10 mouse cellular contexts compared by ENCODE assay signal in the genomic region with DNA sequence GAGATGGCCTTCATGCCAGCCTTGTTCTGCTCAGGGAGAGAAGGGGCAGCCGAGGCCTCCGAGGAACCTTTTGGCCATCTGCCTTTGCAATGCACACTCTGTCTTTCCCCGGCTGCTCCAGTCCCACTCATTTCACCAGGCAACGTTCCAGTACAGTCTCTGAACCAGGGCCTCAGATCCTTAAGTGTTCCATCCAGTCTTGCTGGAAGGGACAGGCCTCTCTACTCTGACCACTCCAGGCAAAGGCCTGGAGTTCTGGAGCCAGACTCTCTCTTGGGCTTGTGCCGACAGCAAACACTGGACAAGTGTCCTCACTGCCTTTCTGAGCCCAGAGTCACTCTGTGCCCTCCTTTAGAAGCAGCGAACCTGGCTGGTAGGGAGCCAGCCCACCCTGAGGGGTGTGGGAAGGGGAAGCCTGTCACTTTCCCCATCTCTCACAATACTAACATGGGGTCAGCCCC. TPM values are rescaled to one million over a fixed set of nuclear protein-coding genes. Genes with fewer than 3 reads are reported as not detected.
DNase-seq lines count a peak whose midpoint lies in the region; ATAC-seq and TF ChIP-seq lines count a peak whose summit lies in the region.
"Had no signal": no experiment of that assay in that cellular context is flagged by ENCODE, and none has a peak within 500 bp of the region (broad histone marks: within the 10 kb centered on the region; RNA-seq: fewer than 3 reads in every experiment).

No protein-coding gene starts in this region.

- no peak overlapping the region for H3K4me3 ChIP-seq in intestine, postnatal 0 days (ENCODE audit: low read depth, low read length)
- no peak overlapping the region for H3K4me3 ChIP-seq in midbrain, embryonic 11.5 days (ENCODE audit: low read depth, low read length)

- TF ChIP-seq CTCF in intestine, postnatal 0 days (IDR thresholded peaks at IDR 0.05; ENCODE audit: low read depth): no peak

- H3K9ac ChIP-seq in intestine, postnatal 0 days (ENCODE audit: low read depth, low read length): no peak overlapping the region
- no peak overlapping the region for H3K9ac ChIP-seq in midbrain, embryonic 11.5 days (ENCODE audit: low read length)

- no peak for ATAC-seq in intestine, postnatal 0 days
- no peak for ATAC-seq in midbrain, embryonic 11.5 days (ENCODE audit: low FRiP score)

- H3K36me3 ChIP-seq in intestine, postnatal 0 days (ENCODE audit: control insufficient read depth, insufficient read depth): peaks cover 77% of the 10 kb centered on the region
- peaks cover 34% of the 10 kb centered on the region for H3K36me3 ChIP-seq in midbrain, embryonic 11.5 days (ENCODE audit: control insufficient read depth, insufficient read depth, low read length)

- 0 out of 2 replicates have a peak overlapping the region, but pooled peaks have one; percentile 31 for H3K27ac ChIP-seq in intestine, postnatal 0 days (ENCODE audit: low read depth, low read length)
- H3K27ac ChIP-seq in midbrain, embryonic 11.5 days (ENCODE audit: low read depth, low read length): peak overlapping the region; percentile 4; the same call in 1 of the 2 replicates

- H3K27me3 ChIP-seq in intestine, postnatal 0 days (replicated peaks; ENCODE audit: control insufficient read depth, insufficient read depth, low read length): no peaks in the 10 kb centered on the region
- no peaks in the 10 kb centered on the region for H3K27me3 ChIP-seq in midbrain, embryonic 11.5 days (ENCODE audit: control insufficient read depth, insufficient read depth, low read length)

- 82% methylated on average over 6 of the region's 6 CpGs for WGBS in intestine, postnatal 0 days
- WGBS in midbrain, embryonic 11.5 days: 73% methylated on average over 6 of the region's 6 CpGs

- peak; percentile 44 for DNase-seq in gastrocnemius, postnatal 25 days
- DNase-seq in gastrocnemius, postnatal 10 days: no peak
- DNase-seq in brain, adult 2 months (ENCODE audit: low read depth, low spot score): peak; percentile 68
- no peak for DNase-seq in midbrain, embryonic 11.5 days (ENCODE audit: low spot score, missing footprints)
- no peak for DNase-seq in urinary bladder, postnatal 10 days (ENCODE audit: low spot score)
- no peak for DNase-seq in spleen, postnatal 14 days (ENCODE audit: low spot score in 2 of 2)
- DNase-seq in kidney, adult 8-10 months: no peak

- no peaks in the 10 kb centered on the region for H3K4me1 ChIP-seq in intestine, postnatal 0 days (replicated peaks; ENCODE audit: control insufficient read depth, insufficient read depth, low read length)
- peaks cover 29% of the 10 kb centered on the region for H3K4me1 ChIP-seq in midbrain, embryonic 11.5 days (ENCODE audit: control insufficient read depth, insufficient read depth, low read length)

- no peaks in the 10 kb centered on the region for H3K9me3 ChIP-seq in intestine, postnatal 0 days (ENCODE audit: control insufficient read depth)
- H3K9me3 ChIP-seq in midbrain, embryonic 11.5 days (ENCODE audit: control insufficient read depth, low read length): no peaks in the 10 kb centered on the region

- H3K4me2 ChIP-seq in intestine, postnatal 0 days (replicated peaks; ENCODE audit: low read depth): no peak overlapping the region
- H3K4me2 ChIP-seq in midbrain, embryonic 11.5 days: no peak overlapping the region

RNA-seq across cellular contexts. Expression of gene Szrd1, which starts 25.0 kb away (rescaled TPM):
- total RNA-seq in gastrocnemius, postnatal 25 days (2021): 100 to 1,000 TPM; 131 to 162 TPM
- total RNA-seq in gastrocnemius, postnatal 10 days (2021): 100 to 1,000 TPM; 173 to 178 TPM
- 35.0 TPM in 2 replicates for polyA plus RNA-seq in intestine, postnatal 0 days (2015; fragmentation: Nextera tagmentation; extraction: Ambion mirVana)
- 33.9 and 34.5 TPM in 2 replicates for polyA plus RNA-seq in midbrain, embryonic 11.5 days (2014; fragmentation: Nextera tagmentation; extraction: Ambion mirVana)

RNA-seq across cellular contexts. Expression of gene Spata21, which starts 26.4 kb away (rescaled TPM):
- total RNA-seq in gastrocnemius, postnatal 25 days (2021): not detected
- not detected for total RNA-seq in gastrocnemius, postnatal 10 days (2021)
- polyA plus RNA-seq in intestine, postnatal 0 days (2015; fragmentation: Nextera tagmentation; extraction: Ambion mirVana): 0.12 and 0.33 TPM in 2 replicates
- not detected in 2 replicates for polyA plus RNA-seq in midbrain, embryonic 11.5 days (2014; fragmentation: Nextera tagmentation; extraction: Ambion mirVana)
- total RNA-seq: hematopoietic stem cell, adult 5-6 weeks; MEL had no signal

RNA-seq across cellular contexts. Expression of gene Fbxo42, which starts 33.2 kb away (rescaled TPM):
- 1 to 10 TPM; 7.3 to 9.6 TPM for total RNA-seq in gastrocnemius, postnatal 25 days (2021)
- total RNA-seq in gastrocnemius, postnatal 10 days (2021): 10 to 100 TPM; 10.0 to 11.4 TPM
- 11.6 and 14.3 TPM in 2 replicates for polyA plus RNA-seq in intestine, postnatal 0 days (2015; fragmentation: Nextera tagmentation; extraction: Ambion mirVana)
- polyA plus RNA-seq in midbrain, embryonic 11.5 days (2014; fragmentation: Nextera tagmentation; extraction: Ambion mirVana): 22.4 and 23.8 TPM in 2 replicates

RNA-seq across cellular contexts. Expression of gene Necap2, which starts 36.4 kb away (rescaled TPM):
- total RNA-seq in gastrocnemius, postnatal 25 days (2021): 10 to 100 TPM; 12.6 to 14.5 TPM
- 10 to 100 TPM; 27.2 to 31.1 TPM for total RNA-seq in gastrocnemius, postnatal 10 days (2021)
- 103 TPM in 2 replicates for polyA plus RNA-seq in intestine, postnatal 0 days (2015; fragmentation: Nextera tagmentation; extraction: Ambion mirVana)
- 40.0 and 43.5 TPM in 2 replicates for polyA plus RNA-seq in midbrain, embryonic 11.5 days (2014; fragmentation: Nextera tagmentation; extraction: Ambion mirVana)

RNA-seq across cellular contexts. Expression of gene Crocc, which starts 54.2 kb away (rescaled TPM):
- 1 to 10 TPM; 1.8 to 2.4 TPM for total RNA-seq in gastrocnemius, postnatal 25 days (2021)
- 1 to 10 TPM; 3.8 to 9.3 TPM for total RNA-seq in gastrocnemius, postnatal 10 days (2021)
- 1.3 and 1.5 TPM in 2 replicates for polyA plus RNA-seq in intestine, postnatal 0 days (2015; fragmentation: Nextera tagmentation; extraction: Ambion mirVana)
- 6.3 and 8.3 TPM in 2 replicates for polyA plus RNA-seq in midbrain, embryonic 11.5 days (2014; fragmentation: Nextera tagmentation; extraction: Ambion mirVana)

Comparison
In these comparisons a context has a peak if more than half of its experiments do, and no peak if none do; other contexts are left out.
1. DNase-seq: peak in gastrocnemius, postnatal 25 days (single experiment) and brain, adult 2 months (single experiment); none in gastrocnemius, postnatal 10 days (single experiment), midbrain, embryonic 11.5 days (single experiment), urinary bladder, postnatal 10 days (single experiment), spleen, postnatal 14 days (0 of 2) and kidney, adult 8-10 months (0 of 2).